Mouse (Mus musculus): ENCODE results near the gene Sct. TPM values are rescaled to one million over a fixed set of nuclear protein-coding genes. Genes with fewer than 3 reads are reported as not detected.

The Sct gene
- polyA plus RNA-seq, 1 experiment, result 0.68 TPM

GRCm38 (mm10) chr7:141281442-141281841 is 2.5 kb upstream of the Sct start:
- H3K4me2 ChIP-seq (ENCODE audit: low read depth), result no peak overlapping the region
- no peaks in the 10 kb centered on the region for H3K36me3 ChIP-seq (ENCODE audit: control insufficient read depth, insufficient read depth)
- H3K4me3 ChIP-seq, result no peak overlapping the region
- H3ac ChIP-seq (ENCODE audit: control insufficient read depth, insufficient read length), result no peak overlapping the region
- H3K27me3 ChIP-seq (ENCODE audit: control insufficient read depth, insufficient read depth, insufficient read length), result no peaks in the 10 kb centered on the region
- TF ChIP-seq CEBPB (IDR thresholded peaks at IDR 0.05; ENCODE audit: insufficient read depth, poor library complexity, severe bottlenecking) (no peak), REST (IDR thresholded peaks at IDR 0.05; ENCODE audit: insufficient read depth, insufficient read length) (no peak), TCF3 (IDR thresholded peaks at IDR 0.05; ENCODE audit: insufficient read length, low read depth) (no peak), MAX (IDR thresholded peaks at IDR 0.05; ENCODE audit: low read depth) (no peak)
- no peaks in the 10 kb centered on the region for H3K79me2 ChIP-seq (ENCODE audit: control insufficient read depth, insufficient read depth)

GRCm38 (mm10) chr7:141277701-141278678 is 943 bp downstream of the Sct start:
- no peak overlapping the region for H3K4me3 ChIP-seq
- TF ChIP-seq POLR2AphosphoS2 (IDR thresholded peaks at IDR 0.05; ENCODE audit: insufficient read length, low read depth), result no peak
- no peak for TF ChIP-seq MAX (IDR thresholded peaks at IDR 0.05; ENCODE audit: low read depth)
- no peak for TF ChIP-seq TCF3 (IDR thresholded peaks at IDR 0.05; ENCODE audit: insufficient read length, low read depth)
- TF ChIP-seq MYOD1 (IDR thresholded peaks at IDR 0.05; ENCODE audit: control insufficient read depth in 1 of 3, insufficient read length in 2 of 3, low read depth in 2 of 3), result no peak
- TF ChIP-seq TCF12 (IDR thresholded peaks at IDR 0.05; ENCODE audit: insufficient read depth, poor library complexity, severe bottlenecking), result no peak
- no peak for TF ChIP-seq E2F4 (IDR thresholded peaks at IDR 0.05; ENCODE audit: insufficient read depth)
- no peak for TF ChIP-seq SRF (IDR thresholded peaks at IDR 0.05; ENCODE audit: control insufficient read depth, insufficient read length, low read depth)
- no peak for TF ChIP-seq REST (IDR thresholded peaks at IDR 0.05; ENCODE audit: insufficient read depth, insufficient read length)
- no peak for TF ChIP-seq CEBPB (IDR thresholded peaks at IDR 0.05; ENCODE audit: insufficient read depth, poor library complexity, severe bottlenecking)
- no peak for TF ChIP-seq USF1 (IDR thresholded peaks at IDR 0.05; ENCODE audit: low read depth)
- TF ChIP-seq POLR2A (IDR thresholded peaks at IDR 0.05; ENCODE audit: insufficient read length, low read depth), result no peak
- no peak for TF ChIP-seq MYOG (IDR thresholded peaks at IDR 0.05; ENCODE audit: control insufficient read depth in 1 of 3, insufficient read depth in 1 of 3, insufficient read length in 2 of 3, low read depth in 2 of 3)
- H3K27me3 ChIP-seq (ENCODE audit: control insufficient read depth, insufficient read depth, insufficient read length), result peaks cover 3% of the 10 kb centered on the region
- H3K79me2 ChIP-seq (ENCODE audit: control insufficient read depth, insufficient read depth), result no peaks in the 10 kb centered on the region
- H3ac ChIP-seq (ENCODE audit: control insufficient read depth, insufficient read length), result no peak overlapping the region
- no peak overlapping the region for H3K4me2 ChIP-seq (ENCODE audit: low read depth)
- H3K36me3 ChIP-seq (ENCODE audit: control insufficient read depth, insufficient read depth), result no peaks in the 10 kb centered on the region

DNA sequence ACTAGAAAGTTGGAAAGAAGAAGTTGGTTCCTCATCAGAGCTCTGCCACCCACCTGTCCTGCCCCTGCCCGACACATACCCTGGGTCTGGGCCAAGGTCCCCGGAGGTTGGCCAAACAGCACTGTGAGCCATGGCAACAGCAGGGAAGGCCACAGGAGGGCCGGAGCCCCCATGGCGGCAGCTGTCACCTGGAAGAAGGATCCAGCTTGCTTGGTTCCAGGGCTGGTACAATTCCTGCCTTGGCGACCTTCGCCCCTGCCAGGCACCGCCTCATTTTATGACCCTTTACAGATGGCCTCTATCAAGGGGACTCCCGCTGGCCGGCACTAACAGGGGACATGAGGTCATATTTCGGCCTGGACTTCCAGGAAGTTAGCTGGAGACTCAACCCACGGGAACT is 2.4 kb downstream of the Sct start, which contains the start of gene Cdhr5:
Gene Cdhr5 (minus strand): TSS at position 241 of the 400 bp plus-strand sequence.
- Histone ChIP-seq H3K27me3 (ENCODE audit: control insufficient read depth, insufficient read depth, insufficient read length) (peaks cover 8% of the 10 kb centered on the region), H3K4me3 (no peak within 1 kb of the TSS), H3K36me3 (ENCODE audit: control insufficient read depth, insufficient read depth) (no peaks in the 10 kb centered on the region), H3K4me2 (ENCODE audit: low read depth) (no peak within 1 kb of the TSS), H3K79me2 (ENCODE audit: control insufficient read depth, insufficient read depth) (no peaks in the 10 kb centered on the region), H3ac (ENCODE audit: control insufficient read depth, insufficient read length) (no peak within 1 kb of the TSS)
- no peak for TF ChIP-seq TCF3 (IDR thresholded peaks at IDR 0.05; ENCODE audit: insufficient read length, low read depth)
- no peak for TF ChIP-seq SRF (IDR thresholded peaks at IDR 0.05; ENCODE audit: control insufficient read depth, insufficient read length, low read depth)
- no peak for TF ChIP-seq TCF12 (IDR thresholded peaks at IDR 0.05; ENCODE audit: insufficient read depth, poor library complexity, severe bottlenecking)
- TF ChIP-seq E2F4 (IDR thresholded peaks at IDR 0.05; ENCODE audit: insufficient read depth), result no peak
- TF ChIP-seq REST (IDR thresholded peaks at IDR 0.05; ENCODE audit: insufficient read depth, insufficient read length), result no peak
- TF ChIP-seq POLR2AphosphoS2 (IDR thresholded peaks at IDR 0.05; ENCODE audit: insufficient read length, low read depth), result no peak
- TF ChIP-seq USF1 (IDR thresholded peaks at IDR 0.05; ENCODE audit: low read depth), result no peak
- no peak for TF ChIP-seq MYOG (IDR thresholded peaks at IDR 0.05; ENCODE audit: control insufficient read depth in 1 of 3, insufficient read depth in 1 of 3, insufficient read length in 2 of 3, low read depth in 2 of 3)
- TF ChIP-seq MAX (IDR thresholded peaks at IDR 0.05; ENCODE audit: low read depth), result no peak
- no peak for TF ChIP-seq CEBPB (IDR thresholded peaks at IDR 0.05; ENCODE audit: insufficient read depth, poor library complexity, severe bottlenecking)
- TF ChIP-seq POLR2A (IDR thresholded peaks at IDR 0.05; ENCODE audit: insufficient read length, low read depth), result no peak
- no peak for TF ChIP-seq MYOD1 (IDR thresholded peaks at IDR 0.05; ENCODE audit: control insufficient read depth in 1 of 3, insufficient read length in 2 of 3, low read depth in 2 of 3)

DNA sequence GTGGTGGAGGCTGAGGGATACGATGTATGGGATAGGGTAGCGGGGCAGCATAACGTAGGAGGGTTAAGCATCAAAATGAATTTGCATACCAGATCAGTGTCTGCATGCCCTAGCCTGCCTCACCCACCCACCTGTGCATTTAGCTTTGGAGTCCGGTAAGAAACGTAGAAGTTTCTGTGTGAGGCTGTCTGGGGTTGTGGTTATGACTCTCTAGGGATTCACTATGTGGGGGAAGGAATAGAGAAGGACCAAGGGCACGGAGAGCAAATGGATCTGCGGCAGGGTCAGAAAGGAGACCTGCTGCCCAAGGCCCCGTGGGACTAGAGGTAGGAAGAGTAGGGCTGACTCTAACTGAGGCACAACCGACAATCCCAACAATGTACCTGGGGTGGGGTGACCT is 3.6 kb downstream of the Sct start:
- Histone ChIP-seq H3K27me3 (ENCODE audit: control insufficient read depth, insufficient read depth, insufficient read length) (peaks cover 8% of the 10 kb centered on the region), H3K36me3 (ENCODE audit: control insufficient read depth, insufficient read depth) (no peaks in the 10 kb centered on the region), H3K79me2 (ENCODE audit: control insufficient read depth, insufficient read depth) (no peaks in the 10 kb centered on the region), H3K4me3 (no peak overlapping the region), H3ac (ENCODE audit: control insufficient read depth, insufficient read length) (no peak overlapping the region), H3K4me2 (ENCODE audit: low read depth) (no peak overlapping the region)
- no peak for TF ChIP-seq E2F4 (IDR thresholded peaks at IDR 0.05; ENCODE audit: insufficient read depth)
- no peak for TF ChIP-seq SRF (IDR thresholded peaks at IDR 0.05; ENCODE audit: control insufficient read depth, insufficient read length, low read depth)
- no peak for TF ChIP-seq USF1 (IDR thresholded peaks at IDR 0.05; ENCODE audit: low read depth)
- TF ChIP-seq CEBPB (IDR thresholded peaks at IDR 0.05; ENCODE audit: insufficient read depth, poor library complexity, severe bottlenecking), result no peak
- no peak for TF ChIP-seq REST (IDR thresholded peaks at IDR 0.05; ENCODE audit: insufficient read depth, insufficient read length)
- no peak for TF ChIP-seq MYOG (IDR thresholded peaks at IDR 0.05; ENCODE audit: control insufficient read depth in 1 of 3, insufficient read depth in 1 of 3, insufficient read length in 2 of 3, low read depth in 2 of 3)
- TF ChIP-seq POLR2A (IDR thresholded peaks at IDR 0.05; ENCODE audit: insufficient read length, low read depth), result no peak
- no peak for TF ChIP-seq POLR2AphosphoS2 (IDR thresholded peaks at IDR 0.05; ENCODE audit: insufficient read length, low read depth)
- TF ChIP-seq TCF12 (IDR thresholded peaks at IDR 0.05; ENCODE audit: insufficient read depth, poor library complexity, severe bottlenecking), result no peak
- no peak for TF ChIP-seq TCF3 (IDR thresholded peaks at IDR 0.05; ENCODE audit: insufficient read length, low read depth)
- no peak for TF ChIP-seq MAX (IDR thresholded peaks at IDR 0.05; ENCODE audit: low read depth)
- no peak for TF ChIP-seq MYOD1 (IDR thresholded peaks at IDR 0.05; ENCODE audit: control insufficient read depth in 1 of 3, insufficient read length in 2 of 3, low read depth in 2 of 3)

Data from myocyte (in vitro differentiated cells).